Mouse (Mus musculus): ENCODE data around the gene Tmcc2. TPM values are rescaled to one million over a fixed set of nuclear protein-coding genes. Genes with fewer than 3 reads are reported as not detected.
A peak's percentile ranks its signal among the peaks of the same experiment; 100 is the strongest.

The Tmcc2 gene
- total RNA-seq, 1 experiment from 2014 or later: 4.5 TPM

GRCm38 (mm10) chr1:132326777-132327176 is 64.3 kb downstream of the Tmcc2 start:
- no peak for ATAC-seq (ENCODE audit: extremely low read depth, insufficient number of reproducible peaks, low FRiP score, poor library complexity, severe bottlenecking)

- no peak for ATAC-seq (ENCODE audit: extremely low read depth, insufficient number of reproducible peaks, low FRiP score, poor library complexity, severe bottlenecking)
These were observed 68.2 kb downstream of the Tmcc2 start for GRCm38 (mm10) chr1:132322711-132323542.

- no peak for ATAC-seq (ENCODE audit: extremely low read depth, insufficient number of reproducible peaks, low FRiP score, poor library complexity, severe bottlenecking)
These were observed 69.1 kb downstream of the Tmcc2 start for GRCm38 (mm10) chr1:132321821-132322580.

GRCm38 (mm10) chr1:132319242-132319641 is 71.8 kb downstream of the Tmcc2 start:
- no peak for ATAC-seq (ENCODE audit: extremely low read depth, insufficient number of reproducible peaks, low FRiP score, poor library complexity, severe bottlenecking)

GRCm38 (mm10) chr1:132317894-132318863 is 72.9 kb downstream of the Tmcc2 start:
- ATAC-seq (ENCODE audit: extremely low read depth, insufficient number of reproducible peaks, low FRiP score, poor library complexity, severe bottlenecking): no peak

- no peak for ATAC-seq (ENCODE audit: extremely low read depth, insufficient number of reproducible peaks, low FRiP score, poor library complexity, severe bottlenecking)
These were observed 73.7 kb downstream of the Tmcc2 start for GRCm38 (mm10) chr1:132317413-132317812.

- ATAC-seq (ENCODE audit: extremely low read depth, insufficient number of reproducible peaks, low FRiP score, poor library complexity, severe bottlenecking): no peak
These were observed 74.5 kb downstream of the Tmcc2 start for GRCm38 (mm10) chr1:132316625-132316994.

- peak; percentile 70 for ATAC-seq (ENCODE audit: extremely low read depth, insufficient number of reproducible peaks, low FRiP score, poor library complexity, severe bottlenecking)
These were observed 75.0 kb downstream of the Tmcc2 start, which contains the start of gene Nuak2 for GRCm38 (mm10) chr1:132315889-132316624. Nuak2 (plus strand) TSS chr1:132316126.

GRCm38 (mm10) chr1:132312703-132313102 is 78.4 kb downstream of the Tmcc2 start:
- ATAC-seq (ENCODE audit: extremely low read depth, insufficient number of reproducible peaks, low FRiP score, poor library complexity, severe bottlenecking): peak; percentile 57

- no peak for ATAC-seq (ENCODE audit: extremely low read depth, insufficient number of reproducible peaks, low FRiP score, poor library complexity, severe bottlenecking)
These were observed 79.0 kb downstream of the Tmcc2 start for GRCm38 (mm10) chr1:132312043-132312442.

- ATAC-seq (ENCODE audit: extremely low read depth, insufficient number of reproducible peaks, low FRiP score, poor library complexity, severe bottlenecking): peak; percentile 67
These were observed 79.8 kb downstream of the Tmcc2 start for GRCm38 (mm10) chr1:132311174-132311859.

- no peak for ATAC-seq (ENCODE audit: extremely low read depth, insufficient number of reproducible peaks, low FRiP score, poor library complexity, severe bottlenecking)
These were observed 80.3 kb downstream of the Tmcc2 start for GRCm38 (mm10) chr1:132310754-132311153.

- ATAC-seq (ENCODE audit: extremely low read depth, insufficient number of reproducible peaks, low FRiP score, poor library complexity, severe bottlenecking): no peak
These were observed 82.4 kb downstream of the Tmcc2 start for GRCm38 (mm10) chr1:132308674-132309073.

- ATAC-seq (ENCODE audit: extremely low read depth, insufficient number of reproducible peaks, low FRiP score, poor library complexity, severe bottlenecking): no peak
These were observed 83.1 kb downstream of the Tmcc2 start for GRCm38 (mm10) chr1:132307962-132308361.

GRCm38 (mm10) chr1:132306808-132307207 is 84.3 kb downstream of the Tmcc2 start:
- ATAC-seq (ENCODE audit: extremely low read depth, insufficient number of reproducible peaks, low FRiP score, poor library complexity, severe bottlenecking): no peak
